Mouse (Mus musculus) liver, adult 2 months (tissue): ENCODE results near the gene Chmp6. TPM values are rescaled to one million over a fixed set of nuclear protein-coding genes. Genes with fewer than 3 reads are reported as not detected.

ENCODE experiments used
- DNase-seq: peaks from one replicate; pipeline ENCODE4 v3.0.0-alpha.2; 2011; ENCODE audit warnings: low read depth, low spot score; ENCODE audit errors: extremely low read depth
- H3K27ac ChIP-seq: fragments of 200-500 bp; replicated peaks from 2 replicates; pipeline ENCODE4 v1.5.1; 2012; ENCODE audit warnings: low read depth, mild to moderate bottlenecking, control low read depth, inconsistent platforms, low read length; ENCODE audit not compliant: insufficient read depth
- H3K27me3 ChIP-seq: fragments of 200-500 bp; 2 replicates; pipeline ENCODE4 v1.6.1; 2012; ENCODE audit warnings: mild to moderate bottlenecking, moderate library complexity, low read length, inconsistent platforms; ENCODE audit not compliant: control insufficient read depth, insufficient read depth
- H3K36me3 ChIP-seq: fragments of 200-500 bp; 2 replicates; pipeline ENCODE4 v1.6.1; 2012; ENCODE audit warnings: low read length, inconsistent platforms; ENCODE audit not compliant: control insufficient read depth, insufficient read depth
- H3K4me1 ChIP-seq: fragments of 200-500 bp; 2 replicates; pipeline ENCODE4 v1.6.1; 2011; ENCODE audit warnings: low read length; ENCODE audit not compliant: control insufficient read depth, insufficient read depth
- H3K4me3 ChIP-seq: fragments of 200-500 bp; 2 replicates; pipeline ENCODE4 v1.5.1; 2011; ENCODE audit warnings: low read depth, mild to moderate bottlenecking, control low read depth, low read length, moderate library complexity; ENCODE audit not compliant: insufficient read depth
- H3K79me2 ChIP-seq: fragments of 200-500 bp; 2 replicates; pipeline ENCODE4 v1.6.1; 2012; ENCODE audit warnings: inconsistent platforms, mild to moderate bottlenecking, low read length, moderate library complexity; ENCODE audit not compliant: control insufficient read depth, insufficient read depth
- H3K9ac ChIP-seq: fragments of 200-500 bp; 2 replicates; pipeline ENCODE4 v1.6.1; 2012; ENCODE audit warnings: low read depth, mild to moderate bottlenecking, control low read depth, inconsistent platforms, low read length
- CTCF ChIP-seq: fragments of 200-500 bp; IDR thresholded peaks from 2 replicates; pipeline ENCODE4 v1.5.1; 2011; ENCODE audit warnings: low read depth, low read length, control low read depth
- POLR2A ChIP-seq: fragments of 200-500 bp; IDR thresholded peaks from 2 replicates; pipeline ENCODE4 v1.6.1; 2011; ENCODE audit warnings: low read length, control low read depth; ENCODE audit not compliant: insufficient read depth; ENCODE audit errors: extremely low read depth
- WGBS: fragments of 180-500 bp; shearing (Covaris S2); methylation state at CpG from one replicate; pipeline ENCODE4 v1.1.7; 2018; 5-methylcytosine and 5-hydroxymethylcytosine counted together
- polyA plus RNA-seq: library from polyadenylated mRNA; depleted of rRNA; stranded (reverse); fragments of >200 nt; gene quantifications from 2 replicates; pipeline ENCODE4 v1.2.3, GENCODE M21; 2012
- total RNA-seq: library from RNA; depleted of rRNA; stranded (reverse); fragments of >200 nt; gene quantifications from 2 replicates; pipeline ENCODE4 v1.2.3, GENCODE M21; 2014

The Chmp6 gene
- total and polyA plus RNA-seq, 2 experiments = 21.6 to 34.2 TPM

- WGBS = 93% methylated on average over 7 of the region's 7 CpGs
- H3K36me3 ChIP-seq = peaks cover 4% of the 10 kb centered on the region; the same call in 1 of the 2 replicates
- H3K27me3 ChIP-seq = no peaks in the 10 kb centered on the region
- H3K4me1 ChIP-seq = no peaks in the 10 kb centered on the region
- no peaks in the 10 kb centered on the region for H3K79me2 ChIP-seq
- DNase-seq = no peak
- no peak overlapping the region for H3K4me3 ChIP-seq
- no peak overlapping the region for H3K9ac ChIP-seq
- TF ChIP-seq CTCF = no peak
- no peak for TF ChIP-seq POLR2A
- no peak overlapping the region for H3K27ac ChIP-seq
Measured at GRCm38 (mm10) chr11:119891601-119892215, 21.5 kb upstream of the Chmp6 start.

- peaks cover 4% of the 10 kb centered on the region; the same call in 1 of the 2 replicates for H3K36me3 ChIP-seq
- no peaks in the 10 kb centered on the region for H3K4me1 ChIP-seq
- H3K4me3 ChIP-seq = no peak overlapping the region
- 87% methylated on average over 10 of the region's 10 CpGs for WGBS
- no peak overlapping the region for H3K27ac ChIP-seq
- no peak for DNase-seq
- H3K79me2 ChIP-seq = no peaks in the 10 kb centered on the region
- no peaks in the 10 kb centered on the region for H3K27me3 ChIP-seq
- no peak overlapping the region for H3K9ac ChIP-seq
- TF ChIP-seq POLR2A (no peak), CTCF (no peak)
Measured at GRCm38 (mm10) chr11:119893667-119894236, 19.5 kb upstream of the Chmp6 start.

GRCm38 (mm10) chr11:119894634-119895033 lies 18.6 kb upstream of the Chmp6 start:
- H3K4me3 ChIP-seq = no peak overlapping the region
- H3K9ac ChIP-seq = no peak overlapping the region
- H3K27me3 ChIP-seq = no peaks in the 10 kb centered on the region
- no peak overlapping the region for H3K27ac ChIP-seq
- TF ChIP-seq POLR2A = no peak
- no peak for TF ChIP-seq CTCF
- WGBS = 85% methylated on average over 6 of the region's 6 CpGs
- H3K4me1 ChIP-seq = no peaks in the 10 kb centered on the region
- no peaks in the 10 kb centered on the region for H3K79me2 ChIP-seq
- DNase-seq = no peak
- peaks cover 3% of the 10 kb centered on the region; the same call in 1 of the 2 replicates for H3K36me3 ChIP-seq

GRCm38 (mm10) chr11:119897041-119897440 lies 16.2 kb upstream of the Chmp6 start:
- no peak overlapping the region for H3K4me3 ChIP-seq
- peaks cover 3% of the 10 kb centered on the region; the same call in 1 of the 2 replicates for H3K36me3 ChIP-seq
- H3K4me1 ChIP-seq = no peaks in the 10 kb centered on the region
- DNase-seq = no peak
- H3K27me3 ChIP-seq = no peaks in the 10 kb centered on the region
- H3K27ac ChIP-seq = no peak overlapping the region
- TF ChIP-seq CTCF = no peak
- TF ChIP-seq POLR2A = no peak
- no peaks in the 10 kb centered on the region for H3K79me2 ChIP-seq
- H3K9ac ChIP-seq = no peak overlapping the region
- WGBS = 93% methylated on average over 9 of the region's 9 CpGs

- no peak overlapping the region for H3K9ac ChIP-seq
- H3K36me3 ChIP-seq = peaks cover 3% of the 10 kb centered on the region; the same call in 1 of the 2 replicates
- no peaks in the 10 kb centered on the region for H3K4me1 ChIP-seq
- 88% methylated on average over 11 of the region's 11 CpGs for WGBS
- H3K27ac ChIP-seq = no peak overlapping the region
- H3K27me3 ChIP-seq = no peaks in the 10 kb centered on the region
- TF ChIP-seq CTCF = no peak
- no peak for TF ChIP-seq POLR2A
- no peak for DNase-seq
- H3K79me2 ChIP-seq = no peaks in the 10 kb centered on the region
- no peak overlapping the region for H3K4me3 ChIP-seq
Measured at GRCm38 (mm10) chr11:119898976-119899375, 14.3 kb upstream of the Chmp6 start.

- WGBS = 39% methylated on average over 4 of the region's 4 CpGs
- no peaks in the 10 kb centered on the region for H3K79me2 ChIP-seq
- no peaks in the 10 kb centered on the region for H3K4me1 ChIP-seq
- peaks cover 3% of the 10 kb centered on the region; the same call in 1 of the 2 replicates for H3K36me3 ChIP-seq
- H3K9ac ChIP-seq = no peak overlapping the region
- no peak for TF ChIP-seq POLR2A
- H3K4me3 ChIP-seq = no peak overlapping the region
- DNase-seq = no peak
- H3K27me3 ChIP-seq = no peaks in the 10 kb centered on the region
- H3K27ac ChIP-seq = no peak overlapping the region
Measured at GRCm38 (mm10) chr11:119901174-119901573, 12.1 kb upstream of the Chmp6 start.
